Comparison of ENCODE assay signal across 8 mouse cellular contexts in the genomic region with DNA sequence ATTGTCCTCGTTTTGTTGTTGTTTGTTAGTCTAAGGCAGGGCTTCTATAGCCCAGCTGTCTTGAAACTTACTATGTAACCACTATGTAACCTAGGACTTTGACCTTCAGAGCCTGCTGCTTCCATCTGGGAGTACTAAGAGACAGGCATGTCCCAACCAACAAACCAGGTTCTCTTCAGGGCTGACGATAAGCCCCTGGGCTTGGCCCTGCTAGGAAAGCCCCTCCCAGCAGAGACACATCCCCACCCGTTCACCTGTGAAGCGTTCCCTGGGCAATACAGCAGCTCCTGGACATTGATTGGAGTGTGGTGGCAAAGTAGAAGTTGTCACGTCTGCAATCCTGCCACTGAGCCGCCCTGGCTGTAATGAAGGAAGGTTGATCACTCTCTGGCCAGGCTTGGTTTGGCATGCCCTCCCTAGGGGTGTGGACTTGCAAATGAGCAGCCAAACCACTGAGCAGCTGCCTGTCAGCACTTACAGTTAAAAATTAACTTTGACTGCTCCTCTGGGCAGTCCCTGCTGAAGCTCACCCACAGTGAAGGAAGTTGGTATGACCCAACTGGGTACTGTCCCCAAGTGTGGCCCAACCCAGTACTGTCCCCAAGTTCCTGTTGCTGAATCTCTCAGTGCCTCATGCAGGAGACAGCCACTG.
DNase-seq lines count a peak whose midpoint lies in the region; ATAC-seq and TF ChIP-seq lines count a peak whose summit lies in the region.

No protein-coding gene starts in this region.

- TF ChIP-seq POLR2A in CH12.LX (IDR thresholded peaks at IDR 0.05; ENCODE audit: low read depth, low read length): peak; percentile 79

- H3K36me3 ChIP-seq in CH12.LX (replicated peaks in 1 of 2; ENCODE audit: control insufficient read depth in 1 of 2, insufficient read depth in 1 of 2, low read length in 1 of 2): peaks cover 0 to 17% of the 10 kb centered on the region in 2 experiments
- 0 out of 2 replicates have a peak, but pooled peaks cover 7% of the 10 kb centered on the region for H3K36me3 ChIP-seq in heart, postnatal 0 days (replicated peaks; ENCODE audit: control insufficient read depth, insufficient read depth, low read length)
- H3K36me3 ChIP-seq in limb, embryonic 10.5 days: peaks cover 14% of the 10 kb centered on the region; the same call in 1 of the 2 replicates
- no peaks in the 10 kb centered on the region for H3K36me3 ChIP-seq in midbrain, embryonic 11.5 days (ENCODE audit: control insufficient read depth, insufficient read depth, low read length)

- H3K4me3 ChIP-seq in CH12.LX (replicated peaks in 1 of 3; ENCODE audit: low read depth in 2 of 3, low read length in 2 of 3, poor library complexity in 1 of 3): peak overlapping the region; percentile 46 to 58 (median 50)
- H3K4me3 ChIP-seq in heart, postnatal 0 days (ENCODE audit: low read depth, low read length): peak overlapping the region; percentile 48
- H3K4me3 ChIP-seq in limb, embryonic 10.5 days: no peak overlapping the region
- no peak overlapping the region for H3K4me3 ChIP-seq in midbrain, embryonic 11.5 days (ENCODE audit: low read depth, low read length)

- peak; percentile 97 for DNase-seq in CH12.LX (ENCODE audit: extremely low read depth)
- peak; percentile 25 for DNase-seq in adrenal gland, postnatal 25 days
- DNase-seq in heart, postnatal 0 days (ENCODE audit: low spot score): peak; percentile 62
- peak; percentile 88 to 96 for DNase-seq in kidney, postnatal 25 days
- no peak for DNase-seq in limb, embryonic 10.5 days (ENCODE audit: low spot score)
- DNase-seq in midbrain, embryonic 11.5 days (ENCODE audit: low spot score, missing footprints): no peak
- no peak for DNase-seq in layer of hippocampus, postnatal 14 days (ENCODE audit: low spot score in 2 of 2)

- H3K4me1 ChIP-seq in CH12.LX (ENCODE audit: control insufficient read depth in 1 of 2, insufficient read depth in 2 of 2): peaks cover 18 to 54% of the 10 kb centered on the region in 2 experiments
- H3K4me1 ChIP-seq in heart, postnatal 0 days (ENCODE audit: control insufficient read depth, insufficient read depth): peaks cover 22% of the 10 kb centered on the region
- peaks cover 38% of the 10 kb centered on the region for H3K4me1 ChIP-seq in limb, embryonic 10.5 days
- H3K4me1 ChIP-seq in midbrain, embryonic 11.5 days (ENCODE audit: control insufficient read depth, insufficient read depth, low read length): 0 out of 2 replicates have a peak, but pooled peaks cover 2% of the 10 kb centered on the region

- in situ Hi-C loops in CH12.LX (cut with MboI; ENCODE audit: low pct_ligation_motif_present, low pct_unique_long_range_greater_than_20kb, low sequenced_read_pairs): loop anchor here (25.0 kb wide), 1 partner anchor 921 kb away; the partner anchor contains the start of gene Nrp1

- 0 out of 2 replicates have a peak, but pooled peaks have one; percentile 20 for TF ChIP-seq EP300 in CH12.LX (IDR thresholded peaks at IDR 0.05; ENCODE audit: low read length)
- no peak; the same call in 1 of the 2 replicates for TF ChIP-seq EP300 in heart, postnatal 0 days (IDR thresholded peaks at IDR 0.05; ENCODE audit: low read depth)

- peak overlapping the region; percentile 11; the same call in 1 of the 2 replicates for H3K9ac ChIP-seq in CH12.LX (ENCODE audit: insufficient read depth, low read depth)
- H3K9ac ChIP-seq in heart, postnatal 0 days (replicated peaks; ENCODE audit: low read depth, low read length): peak overlapping the region; percentile 63
- H3K9ac ChIP-seq in midbrain, embryonic 11.5 days (ENCODE audit: low read length): no peak overlapping the region

- WGBS in heart, postnatal 0 days: 43% methylated on average over 6 of the region's 6 CpGs
- WGBS in limb, embryonic 10.5 days: 70% methylated on average over 6 of the region's 6 CpGs
- 80% methylated on average over 6 of the region's 6 CpGs for WGBS in midbrain, embryonic 11.5 days

- H3K9me3 ChIP-seq in CH12.LX (replicated peaks; ENCODE audit: low read length): no peaks in the 10 kb centered on the region
- H3K9me3 ChIP-seq in heart, postnatal 0 days (replicated peaks; ENCODE audit: control insufficient read depth, low read length): no peaks in the 10 kb centered on the region
- no peaks in the 10 kb centered on the region for H3K9me3 ChIP-seq in limb, embryonic 10.5 days (replicated peaks)
- H3K9me3 ChIP-seq in midbrain, embryonic 11.5 days (ENCODE audit: control insufficient read depth, low read length): no peaks in the 10 kb centered on the region

- TF ChIP-seq RAD21 in CH12.LX (IDR thresholded peaks at IDR 0.05; ENCODE audit: low read depth, low read length): no peak

- peak; percentile 84 for ATAC-seq in heart, postnatal 0 days (ENCODE audit: insufficient read depth, low read depth)
- ATAC-seq in megakaryocyte-erythroid progenitor cell, adult 5-6 weeks (replicated peaks; ENCODE audit: low FRiP score, low TSS enrichment, poor library complexity, severe bottlenecking): peak; percentile 33
- ATAC-seq in midbrain, embryonic 11.5 days (ENCODE audit: low FRiP score): no peak

- dilution Hi-C loops in CH12.LX (cut with MboI; ENCODE audit: extremely low pct_ligation_motif_present, extremely low pct_unique_long_range_greater_than_20kb, low sequenced_read_pairs): no loop called here

- H3K79me2 ChIP-seq in CH12.LX (replicated peaks; ENCODE audit: control insufficient read depth, extremely low read depth, insufficient read depth, poor library complexity, severe bottlenecking): no peaks in the 10 kb centered on the region

- no peaks in the 10 kb centered on the region for H3K27me3 ChIP-seq in CH12.LX (replicated peaks)
- H3K27me3 ChIP-seq in heart, postnatal 0 days (ENCODE audit: control insufficient read depth, insufficient read depth, low read length): no peaks in the 10 kb centered on the region
- H3K27me3 ChIP-seq in limb, embryonic 10.5 days (ENCODE audit: low read depth, poor library complexity, severe bottlenecking): no peaks in the 10 kb centered on the region
- no peaks in the 10 kb centered on the region for H3K27me3 ChIP-seq in midbrain, embryonic 11.5 days (ENCODE audit: control insufficient read depth, insufficient read depth, low read length)

- no peak overlapping the region for H3K27ac ChIP-seq in CH12.LX (ENCODE audit: insufficient read depth, low read depth)
- H3K27ac ChIP-seq in heart, postnatal 0 days (ENCODE audit: low read depth): peak overlapping the region; percentile 93
- no peak overlapping the region for H3K27ac ChIP-seq in limb, embryonic 10.5 days
- no peak overlapping the region for H3K27ac ChIP-seq in midbrain, embryonic 11.5 days (ENCODE audit: low read depth, low read length)

- H3K4me2 ChIP-seq in CH12.LX (ENCODE audit: insufficient read depth, low read depth, poor library complexity, severe bottlenecking): peak overlapping the region; percentile 45
- H3K4me2 ChIP-seq in heart, postnatal 0 days (ENCODE audit: low read depth, low read length): peak overlapping the region; percentile 53
- H3K4me2 ChIP-seq in midbrain, embryonic 11.5 days: no peak overlapping the region

- no peak for TF ChIP-seq CTCF in CH12.LX (conservative IDR thresholded peaks at IDR 0.05 in 1 of 2, IDR thresholded peaks at IDR 0.05 in 1 of 2; ENCODE audit: low read depth in 2 of 2, low read length in 2 of 2)
- TF ChIP-seq CTCF in heart, postnatal 0 days (IDR thresholded peaks at IDR 0.05; ENCODE audit: low read depth): no peak

TF ChIP-seq in CH12.LX, 34 proteins besides CTCF, POLR2A, EP300 and RAD21 (continues in another document):
- TF ChIP-seq MEF2A (IDR thresholded peaks at IDR 0.05; ENCODE audit: borderline replicate concordance, low read depth, low read length) (peak; percentile 29; the same call in 1 of the 2 replicates), E2F4 (IDR thresholded peaks at IDR 0.05; ENCODE audit: insufficient replicate concordance, low read depth, low read length) (no peak), GABPA (IDR thresholded peaks at IDR 0.05; ENCODE audit: insufficient replicate concordance, low read depth, low read length) (no peak), ETS1 (conservative IDR thresholded peaks at IDR 0.05; ENCODE audit: low read depth, low read length) (peak; percentile 69), ZMIZ1 (IDR thresholded peaks at IDR 0.05; ENCODE audit: low read depth, low read length) (peak; percentile 72), SIN3A (IDR thresholded peaks at IDR 0.05; ENCODE audit: low read length) (peak; percentile 71; the same call in 1 of the 2 replicates), TCF12 (IDR thresholded peaks at IDR 0.05; ENCODE audit: low read depth, low read length) (peak; percentile 78; the same call in 1 of the 2 replicates), ELF1 (IDR thresholded peaks at IDR 0.05; ENCODE audit: low read depth, low read length) (peak; percentile 55), USF1 (IDR thresholded peaks at IDR 0.05; ENCODE audit: low read depth, low read length) (no peak), RCOR1 (conservative IDR thresholded peaks at IDR 0.05; ENCODE audit: low read depth, low read length) (no peak), MAZ (IDR thresholded peaks at IDR 0.05; ENCODE audit: low read depth, low read length) (no peak), SMC3 (IDR thresholded peaks at IDR 0.05; ENCODE audit: low read depth, low read length) (no peak; the same call in 1 of the 2 replicates), MYC (IDR thresholded peaks at IDR 0.05; ENCODE audit: low read depth, low read length) (no peak), HCFC1 (IDR thresholded peaks at IDR 0.05; ENCODE audit: low read depth, low read length) (no peak), MAX (IDR thresholded peaks at IDR 0.05; ENCODE audit: low read length) (no peak), TBP (conservative IDR thresholded peaks at IDR 0.05; ENCODE audit: low read depth, low read length) (peak; percentile 79), CHD2 (IDR thresholded peaks at IDR 0.05; ENCODE audit: low read length) (no peak), KAT2A (IDR thresholded peaks at IDR 0.05; ENCODE audit: insufficient replicate concordance, low read length) (no peak), BHLHE40 (IDR thresholded peaks at IDR 0.05; ENCODE audit: low read depth, low read length) (peak; percentile 45; the same call in 1 of the 2 replicates), JUN (IDR thresholded peaks at IDR 0.05; ENCODE audit: insufficient read depth, low read depth, low read length) (no peak), USF2 (conservative IDR thresholded peaks at IDR 0.05; ENCODE audit: low read depth, low read length) (no peak), MAFK (IDR thresholded peaks at IDR 0.05; ENCODE audit: insufficient replicate concordance, low read length) (no peak), ZNF384 (IDR thresholded peaks at IDR 0.05; ENCODE audit: low read depth, low read length) (no peak), ZKSCAN1 (IDR thresholded peaks at IDR 0.05; ENCODE audit: borderline replicate concordance, low read depth, low read length) (no peak), IRF4 (IDR thresholded peaks at IDR 0.05; ENCODE audit: low read depth, low read length) (no peak), PAX5 (IDR thresholded peaks at IDR 0.05; ENCODE audit: low read length) (no peak), ZC3H11A (IDR thresholded peaks at IDR 0.05; ENCODE audit: low read depth, low read length) (no peak)

Comparison
In these comparisons a context has a peak if more than half of its experiments do, and no peak if none do; other contexts are left out.
1. DNase-seq: peak in CH12.LX (single experiment), adrenal gland, postnatal 25 days (single experiment), heart, postnatal 0 days (single experiment) and kidney, postnatal 25 days (2 of 2); none in limb, embryonic 10.5 days (single experiment), midbrain, embryonic 11.5 days (single experiment) and layer of hippocampus, postnatal 14 days (0 of 2).
2. H3K4me3 ChIP-seq: peak in CH12.LX (3 of 3) and heart, postnatal 0 days (single experiment); none in limb, embryonic 10.5 days (single experiment) and midbrain, embryonic 11.5 days (single experiment).